Mouse (Mus musculus) layer of hippocampus, postnatal 14 days (tissue): Measurements from ENCODE around the gene Tcf20. TPM values are rescaled to one million over a fixed set of nuclear protein-coding genes. Genes with fewer than 3 reads are reported as not detected.

ENCODE experiments used
- DNase-seq, 2 experiments: peaks; one replicate each; pipeline ENCODE4 v3.0.0; 2021 to 2022; ENCODE audit warnings: low spot score in 2 of 2, mixed read lengths in 1 of 2
- long read RNA-seq, 2 experiments: library from polyadenylated mRNA; stranded (forward); transcript quantifications; one replicate each; pipeline ENCODE4 v2.0.0; 2021
- total RNA-seq, 2 experiments: library from RNA; stranded (reverse); gene quantifications; 2 replicates each; pipeline ENCODE4 v1.2.3; 2021

Gene Tcf20
- total RNA-seq, result 100 to 1,000 TPM; 155 to 157 TPM
- long read RNA-seq, experiment 1, partial matches to known transcripts, result 6 of 7 reads
- long read RNA-seq, experiment 1, other reads (novel, unspliced or antisense), result 1 of 7 reads
- long read RNA-seq, experiment 2, partial matches to known transcripts, result 3 of 9 reads
- long read RNA-seq, experiment 2, other reads (novel, unspliced or antisense), result 6 of 9 reads

DNA sequence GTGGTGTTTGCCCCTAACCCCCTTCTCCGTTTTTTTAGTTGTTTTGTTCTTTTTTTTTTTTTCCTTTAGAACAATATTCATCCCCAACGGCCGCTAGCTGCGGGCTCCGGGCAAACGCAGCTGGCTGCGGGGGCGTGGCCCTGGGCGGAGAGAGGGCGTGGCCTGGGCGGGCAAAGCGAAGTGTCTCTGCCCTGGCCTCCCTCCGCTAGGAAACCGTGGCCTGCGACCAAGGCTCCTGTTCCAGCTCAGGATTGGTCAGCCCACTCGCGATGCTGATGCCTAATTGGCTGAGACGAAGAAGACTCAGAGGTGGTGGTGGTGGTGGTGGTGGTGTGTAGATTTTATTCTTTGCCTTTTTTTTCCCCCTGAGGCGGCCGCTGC, at the start of gene Tcf20:
Tcf20 (minus strand) TSS at position 141 of the 381 bp plus-strand sequence.
- DNase-seq, result peak; percentile 81 to 90

- DNase-seq, result no peak
Measured at GRCm38 (mm10) chr15:83036900-83037519, 49.3 kb upstream of the Tcf20 start.

DNA sequence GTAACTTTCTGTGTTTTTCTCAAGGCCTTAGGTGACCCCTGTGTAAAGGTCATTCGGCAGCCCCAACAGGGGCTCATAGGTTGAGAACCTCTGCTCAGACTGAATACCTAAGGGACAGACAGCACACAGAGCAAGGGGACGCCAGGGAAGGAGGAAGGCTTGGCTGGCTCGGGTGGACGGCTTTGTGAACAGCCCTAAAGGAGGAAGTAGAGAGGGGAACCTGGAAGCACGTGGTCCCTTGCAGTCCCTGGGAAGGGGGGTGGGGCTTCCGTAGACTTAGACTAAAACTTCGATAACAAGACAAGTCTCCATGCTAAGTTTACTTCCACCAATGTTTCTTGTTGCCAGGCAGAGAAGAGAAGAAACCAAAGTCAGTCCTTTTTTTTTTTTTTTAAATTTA, 48.4 kb upstream of the Tcf20 start:
- DNase-seq, result no peak

DNA sequence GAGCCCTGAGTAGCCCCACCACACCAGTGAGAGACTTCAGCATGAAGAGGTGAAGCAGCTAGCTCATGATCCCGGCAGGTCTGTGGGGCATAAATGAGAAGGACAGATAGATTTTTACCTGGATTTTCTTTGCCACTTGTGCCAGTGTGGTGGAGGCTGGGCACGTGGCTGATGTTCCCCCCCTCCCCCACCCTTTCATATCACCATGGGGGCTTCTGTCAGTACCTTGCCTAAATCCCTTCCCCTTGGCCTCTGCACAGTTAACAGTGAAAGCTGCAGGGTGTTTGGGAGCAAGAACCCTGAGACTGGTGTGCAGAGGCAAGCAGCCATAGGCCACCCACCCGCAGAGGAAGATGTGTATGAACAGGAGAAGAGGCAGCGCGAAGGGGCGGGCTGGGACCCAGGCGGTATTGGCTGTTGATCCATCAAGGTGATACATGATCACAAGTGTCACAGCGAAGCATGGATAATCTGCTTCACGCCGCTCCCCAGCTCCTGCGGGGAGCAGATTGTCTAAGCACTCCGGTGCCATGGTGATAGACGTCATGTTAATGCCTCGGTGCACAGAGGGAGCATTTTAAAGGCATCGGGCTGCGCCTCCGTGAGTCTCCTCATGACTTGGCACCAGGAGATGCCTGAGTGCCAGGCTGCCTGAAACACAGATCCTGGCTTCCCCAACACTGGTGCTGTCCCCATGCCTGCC, 46.8 kb upstream of the Tcf20 start:
- peak; percentile 66 to 68 for DNase-seq

- no peak for DNase-seq
Measured at GRCm38 (mm10) chr15:83032981-83033541, 45.4 kb upstream of the Tcf20 start, which contains the start of gene Nfam1. Nfam1 (minus strand) TSS chr15:83033306.

DNA sequence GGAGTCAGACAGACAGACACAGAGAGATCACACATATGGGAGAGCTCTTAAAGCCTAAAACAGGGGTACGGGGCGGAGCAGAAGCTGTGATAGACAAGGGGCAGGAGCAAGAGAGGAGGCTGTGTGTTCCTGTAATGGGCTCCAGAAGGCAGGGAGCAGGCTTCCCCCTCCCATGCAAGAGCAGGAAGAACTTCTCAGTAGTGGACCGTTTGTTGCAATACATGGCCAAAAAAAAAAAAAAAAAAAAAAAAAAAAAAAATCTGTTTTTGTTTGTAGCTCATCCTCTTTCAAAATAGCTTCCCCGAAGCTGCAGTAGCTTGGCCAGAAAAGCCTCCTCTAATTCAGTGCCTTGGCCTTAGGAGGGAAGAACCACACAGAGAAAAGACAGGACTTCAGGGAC, 43.2 kb upstream of the Tcf20 start:
- no peak for DNase-seq

DNA sequence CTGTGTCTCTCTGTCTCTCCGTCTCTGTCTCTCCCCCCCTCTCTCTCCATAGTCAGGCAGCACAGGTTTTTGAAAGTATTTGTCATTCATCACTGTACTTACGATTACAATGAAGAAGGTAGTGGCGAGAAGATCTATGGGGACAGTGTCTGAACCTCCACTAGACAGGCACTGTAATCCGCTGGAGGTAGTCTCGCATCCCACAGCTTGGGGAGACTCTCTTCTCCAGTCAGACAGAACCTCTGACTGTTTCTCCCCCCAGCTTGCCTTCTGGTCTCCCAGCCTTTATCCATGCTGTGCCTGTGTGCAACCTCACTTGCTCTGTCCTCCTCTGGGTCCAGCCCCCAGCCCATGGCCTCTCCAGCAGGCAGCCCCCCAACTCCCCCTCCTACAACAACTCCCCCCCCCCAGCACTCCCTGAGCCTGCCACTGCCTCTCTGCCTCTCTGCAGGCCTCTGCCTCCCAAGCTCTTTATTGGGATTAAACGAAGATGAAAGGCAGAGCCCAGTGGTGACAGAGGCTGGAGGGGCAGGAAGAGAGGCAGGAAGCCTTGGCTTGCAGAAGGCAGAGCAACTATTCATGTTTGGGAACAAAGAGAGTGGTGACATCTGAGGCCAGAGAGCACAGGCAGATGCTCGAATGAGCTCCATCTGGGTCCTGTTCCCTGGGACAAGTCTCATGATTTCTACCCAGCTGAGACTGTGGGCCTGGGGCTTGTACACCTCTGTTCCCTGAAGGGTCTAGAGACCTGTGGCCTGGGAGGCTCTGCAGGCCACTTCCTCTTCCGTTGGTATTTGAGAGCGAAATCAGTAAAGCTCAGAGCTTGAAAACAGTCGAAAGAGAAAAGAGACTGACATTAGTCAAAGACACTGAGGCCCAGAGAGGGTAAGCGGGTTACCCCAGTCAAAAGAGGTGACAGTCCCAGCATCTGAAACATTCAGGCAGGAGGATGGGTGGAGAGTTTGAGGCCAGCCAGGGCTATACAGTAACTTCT, 42.4 kb upstream of the Tcf20 start:
- DNase-seq, result no peak

DNA sequence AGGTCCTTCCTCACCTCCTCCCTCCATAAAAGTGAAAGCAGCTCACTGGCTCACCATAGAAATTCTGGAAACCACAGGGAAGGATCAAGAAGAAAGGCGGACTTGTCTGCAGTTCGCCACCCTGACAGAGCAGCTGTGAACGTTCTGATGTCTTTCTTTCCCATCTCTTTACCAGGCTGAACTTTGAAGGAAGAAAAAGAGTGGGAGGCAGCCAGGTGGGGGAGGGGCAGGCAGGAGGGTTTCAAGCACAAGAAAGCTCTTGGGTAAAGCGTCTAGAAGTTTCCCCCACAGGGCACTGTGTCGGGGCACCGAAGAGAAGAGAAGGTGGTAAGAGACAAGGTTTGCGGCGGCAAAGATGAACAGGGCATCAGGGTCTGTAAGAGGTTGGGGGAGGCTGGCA, 38.5 kb upstream of the Tcf20 start:
- DNase-seq, result no peak

- DNase-seq, result no peak
Measured at GRCm38 (mm10) chr15:83025041-83025760, 37.5 kb upstream of the Tcf20 start.

- no peak for DNase-seq
Measured at GRCm38 (mm10) chr15:83022947-83023346, 35.3 kb upstream of the Tcf20 start.

DNA sequence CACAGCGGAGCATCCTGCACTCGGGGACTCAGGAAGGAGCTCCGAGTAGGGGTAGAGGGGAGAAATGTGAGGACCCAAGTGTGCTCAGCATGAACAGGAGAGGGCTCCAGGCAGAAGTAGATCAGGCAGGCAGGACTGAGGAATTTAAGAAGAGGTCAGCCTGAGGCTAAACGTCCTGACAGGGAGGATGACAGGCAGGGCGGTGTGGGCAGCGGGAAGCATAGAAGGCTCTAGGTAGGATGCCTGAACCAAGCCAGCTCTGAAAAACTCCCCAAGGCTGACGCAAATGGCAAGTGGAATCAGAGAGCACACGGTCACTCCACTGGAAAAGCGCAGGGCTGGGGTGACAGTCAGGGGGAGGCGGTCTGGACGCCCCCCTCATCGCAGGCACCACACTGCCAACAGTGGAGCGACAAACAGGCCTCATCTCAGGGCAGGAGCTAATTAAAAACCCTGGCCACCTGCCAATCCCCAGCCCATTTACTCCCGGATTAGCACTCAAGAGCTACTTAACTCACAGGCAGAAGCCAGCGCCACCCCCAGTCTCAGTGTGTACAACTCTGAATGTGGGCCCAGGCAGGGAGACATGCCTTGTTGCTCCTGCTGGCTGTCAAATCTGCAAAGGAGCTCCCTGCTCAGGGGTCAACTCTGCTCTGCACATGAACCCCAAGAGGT, 23.5 kb upstream of the Tcf20 start:
- peak; percentile 73 to 88 for DNase-seq

- DNase-seq, result no peak
Measured at GRCm38 (mm10) chr15:83010423-83010822, 22.8 kb upstream of the Tcf20 start.

DNA sequence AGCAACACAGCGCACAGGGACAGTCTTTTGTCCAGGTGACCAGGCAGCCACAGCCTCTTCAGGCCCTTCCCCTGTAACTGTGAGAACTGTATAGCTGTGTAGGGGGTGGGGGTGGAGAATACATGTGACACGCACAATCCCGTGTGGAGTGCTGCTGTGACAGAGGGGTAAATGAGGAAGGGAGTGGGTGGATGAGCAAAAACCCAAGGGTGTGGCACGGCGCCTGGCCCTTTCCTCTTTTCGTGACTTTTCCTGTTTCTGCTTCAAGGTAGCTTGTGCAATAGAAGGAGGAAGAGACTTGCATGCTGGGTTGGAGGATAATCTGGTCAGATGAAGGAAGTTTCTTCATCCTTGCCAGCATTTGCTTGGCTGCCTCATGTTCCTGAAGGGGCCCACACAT, 21.9 kb upstream of the Tcf20 start:
- DNase-seq, result no peak

DNA sequence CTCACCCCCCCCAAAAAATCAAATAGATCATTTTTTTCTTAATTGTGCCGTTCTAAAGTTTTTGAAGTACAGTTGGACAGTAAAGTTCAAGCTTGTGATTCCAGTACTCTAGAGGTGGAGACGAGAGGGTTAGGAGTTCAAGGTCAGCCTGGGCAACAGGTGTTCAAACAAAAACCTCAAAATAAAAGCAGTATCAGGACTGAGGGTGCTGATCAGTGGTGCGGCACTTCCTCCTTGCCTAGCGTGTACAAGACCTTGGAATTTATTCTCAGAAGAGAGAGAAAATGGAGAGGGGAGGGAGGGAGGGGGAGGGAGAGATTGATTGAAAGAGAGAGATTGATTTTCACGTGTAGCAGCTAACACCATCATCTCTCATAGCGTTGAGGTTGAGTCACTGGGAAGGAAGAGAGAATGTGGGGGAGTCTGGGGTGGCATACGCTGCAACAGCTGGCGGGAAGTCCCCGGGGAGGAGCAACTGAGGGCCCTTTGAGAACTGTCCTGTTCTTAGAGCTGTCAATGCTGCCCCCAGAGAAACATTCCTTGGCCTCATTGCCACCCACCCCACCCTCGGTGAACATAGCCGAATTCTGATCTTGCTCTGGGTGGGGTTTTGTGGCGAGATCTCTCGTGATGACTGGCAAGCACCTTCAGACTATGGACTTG, 21.2 kb upstream of the Tcf20 start:
- no peak for DNase-seq

DNA sequence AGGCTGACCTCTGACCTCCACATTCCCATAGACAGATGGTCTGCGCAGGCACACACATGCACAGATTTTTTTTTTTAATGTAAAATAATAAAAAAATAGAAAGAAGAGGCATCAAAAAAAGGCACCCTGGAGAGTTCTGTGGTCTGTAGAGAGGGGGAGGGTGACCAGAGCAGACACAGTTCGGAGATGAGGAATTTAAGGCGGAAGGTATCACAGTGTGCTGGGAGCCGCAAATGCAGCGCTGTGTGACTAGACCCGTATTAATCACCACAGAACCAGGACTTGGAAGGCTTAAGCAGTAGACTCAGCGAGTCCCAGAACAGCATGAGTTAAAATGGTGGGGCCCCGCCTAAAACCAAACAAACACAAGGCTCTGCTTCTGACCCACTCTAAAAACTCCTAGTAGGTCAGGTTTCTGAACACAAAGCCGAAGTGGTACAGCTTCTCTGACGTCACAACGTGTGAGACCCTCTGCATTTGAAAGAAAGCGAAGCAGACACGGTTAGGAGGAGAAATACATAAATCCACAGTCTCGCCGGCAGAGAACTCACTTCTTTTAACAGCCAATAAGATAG, 19.8 kb upstream of the Tcf20 start:
- DNase-seq, result no peak

- peak; percentile 89 to 94 for DNase-seq
Measured at GRCm38 (mm10) chr15:83002665-83003548, 15.2 kb upstream of the Tcf20 start.

- no peak for DNase-seq
Measured at GRCm38 (mm10) chr15:82998811-82999221, 11.1 kb upstream of the Tcf20 start.

DNA sequence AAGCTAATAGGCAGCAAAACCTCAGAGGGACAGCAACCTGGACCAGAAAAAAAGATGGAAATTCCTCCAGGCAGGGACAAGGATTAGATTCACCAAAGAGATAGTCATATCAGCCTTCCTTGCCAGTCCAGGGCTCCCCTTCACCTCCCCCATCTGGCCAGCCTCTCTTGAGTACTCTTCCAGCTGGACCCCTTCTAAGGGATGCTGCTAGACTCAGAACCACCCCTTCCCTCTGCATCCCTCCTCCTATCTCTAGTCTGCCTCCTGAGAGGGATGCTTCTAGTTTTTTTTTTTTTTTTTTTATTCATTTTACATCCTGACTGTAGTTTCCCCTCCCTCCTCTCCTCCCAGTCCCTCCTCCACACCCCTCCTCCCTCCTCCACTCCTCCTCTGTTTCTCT, 8.8 kb upstream of the Tcf20 start:
- DNase-seq, result no peak
